Mouse (Mus musculus) small intestine, adult 2 months (tissue): ENCODE measurements at regions not wholly inside any gene's neighbourhood (a gene's known extent, or its start where the extent isn't known, plus 50 kb on each side); places are given as distances from the start of the nearest gene placed in this dataset.

ENCODE experiments used
- CTCF ChIP-seq: fragments of 200-500 bp; IDR thresholded peaks from 2 replicates; pipeline ENCODE4 v1.5.1; 2012; ENCODE audit warnings: low read depth, mild to moderate bottlenecking, control low read depth, inconsistent platforms, low read length, moderate library complexity, mixed read lengths; ENCODE audit not compliant: insufficient replicate concordance, insufficient read length; ENCODE audit errors: extremely low read depth
- POLR2A ChIP-seq: fragments of 200-500 bp; IDR thresholded peaks from 2 replicates; pipeline ENCODE4 v1.6.1; 2012; ENCODE audit warnings: low read depth, mild to moderate bottlenecking, control low read depth, inconsistent platforms, low read length, moderate library complexity

GRCm38 (mm10) chr10:23003686-23004085 lies 183.7 kb upstream of the Tcf21 start:
- TF ChIP-seq POLR2A (no peak), CTCF (no peak)
